In the genomic region with DNA sequence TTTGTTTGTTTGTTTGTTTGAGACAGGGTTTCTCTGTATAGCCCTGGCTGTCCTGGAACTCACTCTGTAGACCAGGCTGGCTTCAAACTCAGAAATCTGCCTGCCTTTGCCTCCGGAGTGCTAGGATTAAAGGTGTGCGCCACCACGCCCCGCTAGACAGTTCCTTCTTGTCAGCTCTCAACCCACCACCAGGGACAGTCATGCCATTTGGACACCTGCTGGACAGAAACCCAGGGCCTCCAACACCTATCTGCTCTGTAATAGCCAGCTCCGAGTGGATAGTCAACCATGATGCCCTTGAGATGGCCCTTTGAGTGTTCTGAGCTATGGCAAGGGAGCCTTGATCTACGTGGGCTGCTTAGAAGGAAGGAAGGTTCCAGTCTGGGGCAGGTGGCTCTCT, we compare ENCODE assay signal across 15 mouse cellular contexts. TPM values are rescaled to one million over a fixed set of nuclear protein-coding genes. Genes with fewer than 3 reads are reported as not detected.
DNase-seq lines count a peak whose midpoint lies in the region; ATAC-seq and TF ChIP-seq lines count a peak whose summit lies in the region.
"Had no signal": no experiment of that assay in that cellular context is flagged by ENCODE, and none has a peak within 500 bp of the region (broad histone marks: within the 10 kb centered on the region; RNA-seq: fewer than 3 reads in every experiment).

No protein-coding gene starts in this region.

- peak; percentile 40 for TF ChIP-seq CTCF in midbrain, postnatal 0 days (IDR thresholded peaks at IDR 0.05)
- TF ChIP-seq CTCF in intestine, postnatal 0 days (IDR thresholded peaks at IDR 0.05; ENCODE audit: low read depth), result peak; percentile 75
- TF ChIP-seq CTCF in stomach, postnatal 0 days (IDR thresholded peaks at IDR 0.05; ENCODE audit: low read depth), result peak; percentile 67

- TF ChIP-seq EP300 in stomach, postnatal 0 days (optimal IDR thresholded peaks at IDR 0.05), result no peak

- no peaks in the 10 kb centered on the region for H3K36me3 ChIP-seq in hindbrain, embryonic 11.5 days (ENCODE audit: control insufficient read depth, insufficient read depth, low read length)
- H3K36me3 ChIP-seq in hindbrain, embryonic 13.5 days, result no peaks in the 10 kb centered on the region
- H3K36me3 ChIP-seq in midbrain, postnatal 0 days (ENCODE audit: insufficient read depth, low read length), result no peaks in the 10 kb centered on the region
- no peaks in the 10 kb centered on the region for H3K36me3 ChIP-seq in midbrain, embryonic 16.5 days (ENCODE audit: control insufficient read depth, insufficient read depth, low read length)
- H3K36me3 ChIP-seq in intestine, postnatal 0 days (ENCODE audit: control insufficient read depth, insufficient read depth), result no peaks in the 10 kb centered on the region
- H3K36me3 ChIP-seq in stomach, postnatal 0 days (ENCODE audit: control insufficient read depth, insufficient read depth, low read length), result no peaks in the 10 kb centered on the region
- no peaks in the 10 kb centered on the region for H3K36me3 ChIP-seq in midbrain, embryonic 15.5 days (replicated peaks)
- H3K36me3 ChIP-seq: embryonic facial prominence, embryonic 15.5 days; liver, embryonic 13.5 days had no signal

- WGBS in hindbrain, embryonic 11.5 days, result 86% methylated on average over 6 of the region's 6 CpGs
- 80% methylated on average over 6 of the region's 6 CpGs for WGBS in hindbrain, embryonic 13.5 days
- WGBS in midbrain, postnatal 0 days, result 89% methylated on average over 6 of the region's 6 CpGs
- 86% methylated on average over 6 of the region's 6 CpGs for WGBS in midbrain, embryonic 16.5 days
- 58% methylated on average over 6 of the region's 6 CpGs for WGBS in intestine, postnatal 0 days
- 64% methylated on average over 6 of the region's 6 CpGs for WGBS in stomach, postnatal 0 days
- WGBS in midbrain, embryonic 15.5 days, result 83% methylated on average over 6 of the region's 6 CpGs

- no peak overlapping the region for H3K4me2 ChIP-seq in hindbrain, embryonic 11.5 days (replicated peaks; ENCODE audit: low read depth, low read length)
- no peak overlapping the region for H3K4me2 ChIP-seq in hindbrain, embryonic 13.5 days
- peak overlapping the region; percentile 82; the same call in 1 of the 2 replicates for H3K4me2 ChIP-seq in midbrain, postnatal 0 days (ENCODE audit: low read depth, low read length, poor library complexity, severe bottlenecking)
- H3K4me2 ChIP-seq in midbrain, embryonic 16.5 days (ENCODE audit: low read length), result no peak overlapping the region
- H3K4me2 ChIP-seq in intestine, postnatal 0 days (replicated peaks; ENCODE audit: low read depth), result peak overlapping the region; percentile 81
- peak overlapping the region; percentile 74; the same call in 1 of the 2 replicates for H3K4me2 ChIP-seq in stomach, postnatal 0 days (replicated peaks; ENCODE audit: low read depth)
- no peak overlapping the region for H3K4me2 ChIP-seq in midbrain, embryonic 15.5 days

- H3K4me3 ChIP-seq in hindbrain, embryonic 11.5 days (ENCODE audit: low read depth, low read length), result no peak overlapping the region
- no peak overlapping the region for H3K4me3 ChIP-seq in hindbrain, embryonic 13.5 days
- no peak overlapping the region for H3K4me3 ChIP-seq in midbrain, postnatal 0 days (ENCODE audit: low read depth, low read length)
- H3K4me3 ChIP-seq in midbrain, embryonic 16.5 days (ENCODE audit: low read depth, low read length), result no peak overlapping the region
- 0 out of 2 replicates have a peak overlapping the region, but pooled peaks have one; percentile 46 for H3K4me3 ChIP-seq in intestine, postnatal 0 days (ENCODE audit: low read depth, low read length)
- H3K4me3 ChIP-seq in stomach, postnatal 0 days (ENCODE audit: low read depth, low read length), result no peak overlapping the region
- H3K4me3 ChIP-seq in midbrain, embryonic 15.5 days, result no peak overlapping the region
- H3K4me3 ChIP-seq: embryonic facial prominence, embryonic 15.5 days; liver, embryonic 13.5 days had no signal

- no peaks in the 10 kb centered on the region for H3K27me3 ChIP-seq in hindbrain, embryonic 11.5 days (ENCODE audit: control insufficient read depth, insufficient read depth, low read length)
- H3K27me3 ChIP-seq in hindbrain, embryonic 13.5 days, result no peaks in the 10 kb centered on the region
- no peaks in the 10 kb centered on the region for H3K27me3 ChIP-seq in midbrain, postnatal 0 days (ENCODE audit: insufficient read depth, low read length)
- H3K27me3 ChIP-seq in midbrain, embryonic 16.5 days (ENCODE audit: control insufficient read depth, insufficient read depth, low read depth, low read length), result no peaks in the 10 kb centered on the region
- H3K27me3 ChIP-seq in intestine, postnatal 0 days (replicated peaks; ENCODE audit: control insufficient read depth, insufficient read depth, low read length), result no peaks in the 10 kb centered on the region
- no peaks in the 10 kb centered on the region for H3K27me3 ChIP-seq in stomach, postnatal 0 days (ENCODE audit: control insufficient read depth, insufficient read depth, low read length)
- no peaks in the 10 kb centered on the region for H3K27me3 ChIP-seq in midbrain, embryonic 15.5 days (replicated peaks)
- H3K27me3 ChIP-seq: embryonic facial prominence, embryonic 15.5 days; Patski had no signal

- no peaks in the 10 kb centered on the region for H3K9me3 ChIP-seq in hindbrain, embryonic 11.5 days (ENCODE audit: control insufficient read depth, low read length)
- no peaks in the 10 kb centered on the region for H3K9me3 ChIP-seq in hindbrain, embryonic 13.5 days
- no peaks in the 10 kb centered on the region for H3K9me3 ChIP-seq in midbrain, postnatal 0 days (ENCODE audit: low read length)
- no peaks in the 10 kb centered on the region for H3K9me3 ChIP-seq in midbrain, embryonic 16.5 days (replicated peaks; ENCODE audit: control insufficient read depth, low read length, poor library complexity, severe bottlenecking)
- H3K9me3 ChIP-seq in intestine, postnatal 0 days (ENCODE audit: control insufficient read depth), result no peaks in the 10 kb centered on the region
- no peaks in the 10 kb centered on the region for H3K9me3 ChIP-seq in stomach, postnatal 0 days (ENCODE audit: control insufficient read depth, low read length)
- no peaks in the 10 kb centered on the region for H3K9me3 ChIP-seq in midbrain, embryonic 15.5 days
- H3K9me3 ChIP-seq: embryonic facial prominence, embryonic 15.5 days; liver, embryonic 13.5 days had no signal

- H3K27ac ChIP-seq in hindbrain, embryonic 11.5 days (ENCODE audit: low read depth, low read length), result no peak overlapping the region
- H3K27ac ChIP-seq in hindbrain, embryonic 13.5 days, result no peak overlapping the region
- no peak overlapping the region for H3K27ac ChIP-seq in midbrain, postnatal 0 days (ENCODE audit: low read depth, low read length)
- H3K27ac ChIP-seq in midbrain, embryonic 16.5 days (ENCODE audit: low read length), result no peak overlapping the region
- H3K27ac ChIP-seq in intestine, postnatal 0 days (ENCODE audit: low read depth, low read length), result peak overlapping the region; percentile 42; the same call in 1 of the 2 replicates
- H3K27ac ChIP-seq in stomach, postnatal 0 days (replicated peaks), result peak overlapping the region; percentile 84
- no peak overlapping the region for H3K27ac ChIP-seq in midbrain, embryonic 15.5 days
- H3K27ac ChIP-seq: embryonic facial prominence, embryonic 15.5 days; liver, embryonic 13.5 days had no signal

- ATAC-seq in hindbrain, embryonic 11.5 days (ENCODE audit: low FRiP score), result no peak
- no peak for ATAC-seq in hindbrain, embryonic 13.5 days (ENCODE audit: low FRiP score)
- no peak for ATAC-seq in midbrain, postnatal 0 days (ENCODE audit: low FRiP score)
- ATAC-seq in midbrain, embryonic 16.5 days, result no peak
- ATAC-seq in intestine, postnatal 0 days, result peak; percentile 32; the same call in 1 of the 2 replicates
- ATAC-seq in stomach, postnatal 0 days (ENCODE audit: low FRiP score, low TSS enrichment), result peak; percentile 42
- no peak for ATAC-seq in midbrain, embryonic 15.5 days (replicated peaks)
- ATAC-seq: Patski had no signal

- DNase-seq in hindbrain, embryonic 11.5 days (ENCODE audit: low spot score), result peak; percentile 10
- DNase-seq in midbrain, postnatal 0 days (ENCODE audit: low spot score), result no peak
- peak; percentile 74 for DNase-seq in stomach, postnatal 0 days (ENCODE audit: low spot score)
- no peak for DNase-seq in right cerebral cortex, postnatal 14 days
- DNase-seq: cerebellum, adult 9-11 months; liver, embryonic 13.5 days; midbrain, embryonic 14.5 days; spleen, adult 18-20 months; thymus, postnatal 36 days had no signal

- H3K4me1 ChIP-seq in hindbrain, embryonic 11.5 days (replicated peaks; ENCODE audit: control insufficient read depth, insufficient read depth, low read length), result peaks cover 3% of the 10 kb centered on the region; the same call in 1 of the 2 replicates
- peaks cover 33% of the 10 kb centered on the region for H3K4me1 ChIP-seq in hindbrain, embryonic 13.5 days (replicated peaks)
- 0 out of 2 replicates have a peak, but pooled peaks cover 4% of the 10 kb centered on the region for H3K4me1 ChIP-seq in midbrain, postnatal 0 days (ENCODE audit: insufficient read depth, low read length)
- peaks cover 20% of the 10 kb centered on the region for H3K4me1 ChIP-seq in midbrain, embryonic 16.5 days (ENCODE audit: control insufficient read depth, insufficient read depth, low read length)
- no peaks in the 10 kb centered on the region for H3K4me1 ChIP-seq in intestine, postnatal 0 days (replicated peaks; ENCODE audit: control insufficient read depth, insufficient read depth, low read length)
- H3K4me1 ChIP-seq in stomach, postnatal 0 days (replicated peaks; ENCODE audit: control insufficient read depth, insufficient read depth), result 0 out of 2 replicates have a peak, but pooled peaks cover 3% of the 10 kb centered on the region
- H3K4me1 ChIP-seq in midbrain, embryonic 15.5 days, result peaks cover 23% of the 10 kb centered on the region

- no peak overlapping the region for H3K9ac ChIP-seq in hindbrain, embryonic 11.5 days (ENCODE audit: low read depth, low read length)
- H3K9ac ChIP-seq in hindbrain, embryonic 13.5 days, result no peak overlapping the region
- no peak overlapping the region for H3K9ac ChIP-seq in midbrain, postnatal 0 days (replicated peaks; ENCODE audit: low read length, poor library complexity, severe bottlenecking)
- no peak overlapping the region for H3K9ac ChIP-seq in midbrain, embryonic 16.5 days (ENCODE audit: low read depth, low read length)
- no peak overlapping the region for H3K9ac ChIP-seq in intestine, postnatal 0 days (ENCODE audit: low read depth, low read length)
- H3K9ac ChIP-seq in stomach, postnatal 0 days (ENCODE audit: low read length), result no peak overlapping the region; the same call in 1 of the 2 replicates
- no peak overlapping the region for H3K9ac ChIP-seq in midbrain, embryonic 15.5 days
- H3K9ac ChIP-seq: embryonic facial prominence, embryonic 15.5 days; liver, embryonic 13.5 days had no signal

RNA-seq across cellular contexts. Expression of gene Creld2, which starts 16.6 kb away (rescaled TPM):
- polyA plus RNA-seq in hindbrain, embryonic 11.5 days (2014; fragmentation: Nextera tagmentation; extraction: Ambion mirVana), result 85.3 and 89.5 TPM in 2 replicates
- polyA plus RNA-seq in hindbrain, embryonic 13.5 days (2015; fragmentation: Nextera tagmentation; extraction: Ambion mirVana), result 57.1 and 60.0 TPM in 2 replicates
- total RNA-seq in midbrain, postnatal 0 days (2014; rRNA removed), result 25.4 and 31.5 TPM in 2 replicates
- polyA plus RNA-seq in midbrain, postnatal 0 days (2015; fragmentation: Nextera tagmentation; extraction: Ambion mirVana), result 38.2 and 41.7 TPM in 2 replicates
- polyA plus RNA-seq in midbrain, embryonic 16.5 days (2015; fragmentation: Nextera tagmentation; extraction: Ambion mirVana), result 60.6 and 66.4 TPM in 2 replicates
- 67.8 and 67.9 TPM in 2 replicates for polyA plus RNA-seq in intestine, postnatal 0 days (2015; fragmentation: Nextera tagmentation; extraction: Ambion mirVana)
- 89.3 and 93.2 TPM in 2 replicates for polyA plus RNA-seq in stomach, postnatal 0 days (2015; fragmentation: Nextera tagmentation; extraction: Ambion mirVana)
- 60.7 and 69.3 TPM in 2 replicates for polyA plus RNA-seq in midbrain, embryonic 15.5 days (2015; fragmentation: Nextera tagmentation; extraction: Ambion mirVana)

RNA-seq across cellular contexts. Expression of gene Alg12, which starts 16.9 kb away (rescaled TPM):
- polyA plus RNA-seq in hindbrain, embryonic 11.5 days (2014; fragmentation: Nextera tagmentation; extraction: Ambion mirVana), result 10.6 and 11.5 TPM in 2 replicates
- 8.1 and 8.7 TPM in 2 replicates for polyA plus RNA-seq in hindbrain, embryonic 13.5 days (2015; fragmentation: Nextera tagmentation; extraction: Ambion mirVana)
- total RNA-seq in midbrain, postnatal 0 days (2014; rRNA removed), result 9.3 and 11.5 TPM in 2 replicates
- polyA plus RNA-seq in midbrain, postnatal 0 days (2015; fragmentation: Nextera tagmentation; extraction: Ambion mirVana), result 5.5 and 7.0 TPM in 2 replicates
- 7.8 and 9.4 TPM in 2 replicates for polyA plus RNA-seq in midbrain, embryonic 16.5 days (2015; fragmentation: Nextera tagmentation; extraction: Ambion mirVana)
- polyA plus RNA-seq in intestine, postnatal 0 days (2015; fragmentation: Nextera tagmentation; extraction: Ambion mirVana), result 7.3 and 8.4 TPM in 2 replicates
- polyA plus RNA-seq in stomach, postnatal 0 days (2015; fragmentation: Nextera tagmentation; extraction: Ambion mirVana), result 8.2 and 9.3 TPM in 2 replicates
- 9.4 and 9.6 TPM in 2 replicates for polyA plus RNA-seq in midbrain, embryonic 15.5 days (2015; fragmentation: Nextera tagmentation; extraction: Ambion mirVana)

RNA-seq across cellular contexts. Expression of gene Pim3, which starts 26.0 kb away (rescaled TPM):
- 31.6 and 35.6 TPM in 2 replicates for polyA plus RNA-seq in hindbrain, embryonic 11.5 days (2014; fragmentation: Nextera tagmentation; extraction: Ambion mirVana)
- polyA plus RNA-seq in hindbrain, embryonic 13.5 days (2015; fragmentation: Nextera tagmentation; extraction: Ambion mirVana), result 45.6 and 47.2 TPM in 2 replicates
- 78.0 and 95.4 TPM in 2 replicates for total RNA-seq in midbrain, postnatal 0 days (2014; rRNA removed)
- polyA plus RNA-seq in midbrain, postnatal 0 days (2015; fragmentation: Nextera tagmentation; extraction: Ambion mirVana), result 69.1 and 72.5 TPM in 2 replicates
- 64.7 and 67.5 TPM in 2 replicates for polyA plus RNA-seq in midbrain, embryonic 16.5 days (2015; fragmentation: Nextera tagmentation; extraction: Ambion mirVana)
- polyA plus RNA-seq in intestine, postnatal 0 days (2015; fragmentation: Nextera tagmentation; extraction: Ambion mirVana), result 28.0 and 36.8 TPM in 2 replicates
- 63.6 and 69.4 TPM in 2 replicates for polyA plus RNA-seq in stomach, postnatal 0 days (2015; fragmentation: Nextera tagmentation; extraction: Ambion mirVana)
- 69.0 and 72.4 TPM in 2 replicates for polyA plus RNA-seq in midbrain, embryonic 15.5 days (2015; fragmentation: Nextera tagmentation; extraction: Ambion mirVana)

Comparison
In these comparisons a context has a peak if more than half of its experiments do, and no peak if none do; other contexts are left out.
1. H3K4me2 ChIP-seq: peak in midbrain, postnatal 0 days (single experiment), intestine, postnatal 0 days (single experiment) and stomach, postnatal 0 days (single experiment); none in hindbrain, embryonic 11.5 days (single experiment), hindbrain, embryonic 13.5 days (single experiment), midbrain, embryonic 16.5 days (single experiment) and midbrain, embryonic 15.5 days (single experiment).
2. ATAC-seq: peak in intestine, postnatal 0 days (single experiment) and stomach, postnatal 0 days (single experiment); none in hindbrain, embryonic 11.5 days (single experiment), hindbrain, embryonic 13.5 days (single experiment), midbrain, postnatal 0 days (single experiment), midbrain, embryonic 16.5 days (single experiment) and midbrain, embryonic 15.5 days (single experiment).
3. DNase-seq: peak in hindbrain, embryonic 11.5 days (single experiment) and stomach, postnatal 0 days (single experiment); none in midbrain, postnatal 0 days (single experiment) and right cerebral cortex, postnatal 14 days (single experiment).
4. H3K27ac ChIP-seq: peak in intestine, postnatal 0 days (single experiment) and stomach, postnatal 0 days (single experiment); none in hindbrain, embryonic 11.5 days (single experiment), hindbrain, embryonic 13.5 days (single experiment), midbrain, postnatal 0 days (single experiment), midbrain, embryonic 16.5 days (single experiment) and midbrain, embryonic 15.5 days (single experiment).
5. Peak in every context shown above with its lines, with median percentiles within 50 percentile points of each other: CTCF ChIP-seq.